Mouse (Mus musculus) myocyte (in vitro differentiated cells): Measurements from ENCODE around the gene Snrpa. TPM values are rescaled to one million over a fixed set of nuclear protein-coding genes. Genes with fewer than 3 reads are reported as not detected.

Source experiments
- H3K27me3 ChIP-seq: one replicate; pipeline ENCODE4 v1.6.1; 2011; ENCODE audit not compliant: control insufficient read depth, insufficient read depth, insufficient read length
- H3K36me3 ChIP-seq: one replicate; pipeline ENCODE4 v1.6.1; 2011; ENCODE audit not compliant: control insufficient read depth, insufficient read depth
- H3K4me2 ChIP-seq: one replicate; pipeline ENCODE4 v1.6.1; 2011; ENCODE audit warnings: low read depth, control low read depth
- H3K4me3 ChIP-seq: one replicate; pipeline ENCODE4 v1.5.1; 2011; ENCODE audit warnings: mild to moderate bottlenecking, control low read depth, moderate library complexity
- H3K79me2 ChIP-seq: one replicate; pipeline ENCODE4 v1.6.1; 2011; ENCODE audit not compliant: control insufficient read depth, insufficient read depth
- H3ac ChIP-seq: one replicate; pipeline ENCODE4 v1.6.1; 2011; ENCODE audit not compliant: control insufficient read depth, insufficient read length
- CEBPB ChIP-seq: IDR thresholded peaks from 2 replicates; pipeline ENCODE4 v1.6.1; 2011; ENCODE audit warnings: mild to moderate bottlenecking, moderate library complexity; ENCODE audit not compliant: poor library complexity, insufficient read depth, severe bottlenecking
- E2F4 ChIP-seq: IDR thresholded peaks from one replicate; pipeline ENCODE4 v1.6.1; 2011; ENCODE audit warnings: mild to moderate bottlenecking, control low read depth, moderate library complexity; ENCODE audit not compliant: insufficient read depth
- MAX ChIP-seq: IDR thresholded peaks from one replicate; pipeline ENCODE4 v1.6.1; 2011; ENCODE audit warnings: low read depth, mild to moderate bottlenecking, control low read depth
- MYOD1 ChIP-seq, 3 experiments: IDR thresholded peaks; one replicate each; pipeline ENCODE4 v1.6.1; 2011; ENCODE audit warnings: control low read depth in 2 of 3, low read depth in 2 of 3, mild to moderate bottlenecking in 2 of 3, moderate library complexity in 1 of 3; ENCODE audit not compliant: insufficient read length in 2 of 3, control insufficient read depth in 1 of 3
- MYOG ChIP-seq, 3 experiments: IDR thresholded peaks; one replicate each; pipeline ENCODE4 v1.6.1; 2011; ENCODE audit warnings: control low read depth in 2 of 3, low read depth in 2 of 3, mild to moderate bottlenecking in 2 of 3; ENCODE audit not compliant: insufficient read length in 2 of 3, control insufficient read depth in 1 of 3, insufficient read depth in 1 of 3
- POLR2A ChIP-seq: IDR thresholded peaks from one replicate; pipeline ENCODE4 v1.6.1; 2011; ENCODE audit warnings: low read depth, mild to moderate bottlenecking, control low read depth, moderate library complexity; ENCODE audit not compliant: insufficient read length
- POLR2AphosphoS2 ChIP-seq: IDR thresholded peaks from one replicate; pipeline ENCODE4 v1.6.1; 2011; ENCODE audit warnings: low read depth, control low read depth; ENCODE audit not compliant: insufficient read length
- REST ChIP-seq: IDR thresholded peaks from one replicate; pipeline ENCODE4 v1.6.1; 2011; ENCODE audit warnings: mild to moderate bottlenecking, control low read depth, moderate library complexity; ENCODE audit not compliant: insufficient read depth, insufficient read length
- SRF ChIP-seq: IDR thresholded peaks from one replicate; pipeline ENCODE4 v1.6.1; 2011; ENCODE audit warnings: low read depth; ENCODE audit not compliant: control insufficient read depth, insufficient read length
- TCF12 ChIP-seq: IDR thresholded peaks from one replicate; pipeline ENCODE4 v1.6.1; 2011; ENCODE audit warnings: mild to moderate bottlenecking, control low read depth; ENCODE audit not compliant: poor library complexity, insufficient read depth, severe bottlenecking
- TCF3 ChIP-seq: IDR thresholded peaks from one replicate; pipeline ENCODE4 v1.6.1; 2011; ENCODE audit warnings: low read depth, control low read depth; ENCODE audit not compliant: insufficient read length
- USF1 ChIP-seq: IDR thresholded peaks from one replicate; pipeline ENCODE4 v1.6.1; 2011; ENCODE audit warnings: low read depth, mild to moderate bottlenecking, control low read depth, moderate library complexity
- polyA plus RNA-seq: library from polyadenylated mRNA; unstranded; fragments of >200 nt; fragmentation: generic; extraction: Trizol; gene quantifications from one replicate; pipeline ENCODE4 v1.2.1, GENCODE M21; 2012; ENCODE audit warnings: missing spikeins

Gene Snrpa
- polyA plus RNA-seq, 1 experiment = 166 TPM

DNA sequence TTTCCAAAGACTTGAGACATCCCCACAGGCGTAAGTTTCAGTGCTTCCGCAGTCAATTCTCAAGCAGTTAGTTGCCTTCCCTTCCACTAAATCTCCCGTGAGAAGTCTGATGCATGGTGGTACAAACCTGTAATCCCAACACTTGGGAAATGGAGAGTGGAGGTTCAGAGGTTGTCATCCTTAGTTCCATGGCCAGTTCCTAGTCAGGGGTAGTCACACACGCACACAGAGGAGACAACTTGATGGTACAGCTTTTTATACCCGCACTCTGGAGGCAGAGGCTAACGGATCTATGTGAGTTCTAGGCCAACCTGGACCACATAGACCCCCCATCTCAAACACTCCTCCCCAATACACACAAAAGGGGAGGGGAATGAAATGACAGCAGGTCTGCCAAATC lies 32.8 kb upstream of the Snrpa start:
- H3K79me2 ChIP-seq = peaks cover 35% of the 10 kb centered on the region
- TF ChIP-seq POLR2A (no peak), POLR2AphosphoS2 (no peak), TCF12 (no peak), USF1 (no peak), MYOD1 (IDR thresholded peaks at IDR 0.05; ENCODE audit: control insufficient read depth in 1 of 3, insufficient read length in 2 of 3, low read depth in 2 of 3) (no peak), MAX (no peak), CEBPB (no peak), REST (no peak), TCF3 (no peak), E2F4 (no peak), MYOG (IDR thresholded peaks at IDR 0.05; ENCODE audit: control insufficient read depth in 1 of 3, insufficient read depth in 1 of 3, insufficient read length in 2 of 3, low read depth in 2 of 3) (no peak)
- H3K36me3 ChIP-seq = no peaks in the 10 kb centered on the region
- H3K4me3 ChIP-seq = peak overlapping the region; percentile 67
- H3K27me3 ChIP-seq = no peaks in the 10 kb centered on the region
- H3ac ChIP-seq = peak overlapping the region; percentile 80
- H3K4me2 ChIP-seq = peak overlapping the region; percentile 68

DNA sequence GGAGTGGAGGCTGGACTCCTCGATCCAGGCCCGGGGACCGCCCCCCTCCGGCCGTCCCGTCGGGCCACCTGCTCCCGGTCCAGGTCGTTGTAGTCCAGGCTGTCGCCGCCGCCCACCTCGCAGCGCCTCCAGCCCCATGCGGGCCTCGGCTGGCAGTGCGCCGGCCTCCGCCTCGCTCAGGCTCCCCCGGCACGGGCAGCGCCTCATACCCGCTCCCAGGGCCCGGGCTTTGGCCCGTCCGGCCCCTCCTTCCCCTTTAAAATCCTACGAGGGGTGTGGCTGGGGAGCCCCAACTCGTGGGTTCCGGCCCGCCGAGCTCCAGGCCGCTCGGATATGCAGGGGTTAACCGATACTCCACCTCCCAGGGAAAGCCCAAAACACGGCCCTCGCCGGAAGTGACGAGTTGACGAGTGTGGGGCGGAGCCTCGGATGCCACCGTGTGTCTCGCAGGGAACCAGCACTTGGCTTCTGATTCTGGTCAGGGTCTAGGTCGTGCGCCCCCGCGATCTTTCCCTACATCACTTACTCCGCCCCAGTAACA lies 32.3 kb upstream of the Snrpa start, which contains the start of gene Itpkc:
TSS of gene Itpkc (minus strand) at position 381 of the 541 bp plus-strand sequence.
- Histone ChIP-seq H3K4me3 (peak within 1 kb of the TSS; percentile 67), H3K4me2 (peak within 1 kb of the TSS; percentile 95), H3K79me2 (peaks cover 35% of the 10 kb centered on the region), H3ac (peak within 1 kb of the TSS; percentile 80), H3K27me3 (no peaks in the 10 kb centered on the region), H3K36me3 (no peaks in the 10 kb centered on the region)
- TF ChIP-seq MAX (no peak), REST (no peak), TCF3 (no peak), MYOG (IDR thresholded peaks at IDR 0.05; ENCODE audit: control insufficient read depth in 1 of 3, insufficient read depth in 1 of 3, insufficient read length in 2 of 3, low read depth in 2 of 3) (peak in 2 of 3 experiments; percentile 18 to 49), USF1 (no peak), CEBPB (no peak), E2F4 (no peak), POLR2AphosphoS2 (peak; percentile 96), SRF (no peak), POLR2A (peak; percentile 94), MYOD1 (IDR thresholded peaks at IDR 0.05; ENCODE audit: control insufficient read depth in 1 of 3, insufficient read length in 2 of 3, low read depth in 2 of 3) (peak in 1 of 3 experiments; percentile 46), TCF12 (no peak)

DNA sequence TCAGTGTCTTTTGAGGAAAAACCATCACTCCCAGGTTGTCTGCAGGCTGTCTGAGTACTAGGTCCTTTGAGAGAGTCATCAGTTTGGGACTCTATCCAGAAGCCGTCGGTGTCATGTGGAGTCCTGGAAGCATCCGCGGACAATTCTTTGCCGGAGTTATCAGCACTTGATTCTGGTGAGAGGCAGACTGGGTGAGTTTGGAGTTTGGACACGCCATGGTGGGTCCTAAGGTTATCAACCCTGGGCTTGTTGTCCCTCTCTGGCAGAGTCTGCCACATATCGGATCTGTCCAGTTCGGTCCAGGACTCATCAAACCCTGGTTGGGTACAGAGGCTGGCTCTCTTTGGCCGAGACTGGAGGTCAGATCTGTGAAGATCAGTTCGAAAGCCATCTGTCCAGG lies 31.6 kb upstream of the Snrpa start:
- H3K79me2 ChIP-seq = peaks cover 35% of the 10 kb centered on the region
- H3K36me3 ChIP-seq = no peaks in the 10 kb centered on the region
- peak overlapping the region; percentile 67 for H3K4me3 ChIP-seq
- no peaks in the 10 kb centered on the region for H3K27me3 ChIP-seq
- H3K4me2 ChIP-seq = peak overlapping the region; percentile 95
- peak overlapping the region; percentile 80 for H3ac ChIP-seq
- TF ChIP-seq USF1 = no peak
- TF ChIP-seq CEBPB = no peak
- TF ChIP-seq MYOD1 (IDR thresholded peaks at IDR 0.05; ENCODE audit: control insufficient read depth in 1 of 3, insufficient read length in 2 of 3, low read depth in 2 of 3) = no peak
- no peak for TF ChIP-seq REST
- TF ChIP-seq E2F4 = no peak
- no peak for TF ChIP-seq POLR2A
- no peak for TF ChIP-seq TCF12
- no peak for TF ChIP-seq MAX
- no peak for TF ChIP-seq MYOG (IDR thresholded peaks at IDR 0.05; ENCODE audit: control insufficient read depth in 1 of 3, insufficient read depth in 1 of 3, insufficient read length in 2 of 3, low read depth in 2 of 3)
- no peak for TF ChIP-seq TCF3
- no peak for TF ChIP-seq SRF
- TF ChIP-seq POLR2AphosphoS2 = no peak

DNA sequence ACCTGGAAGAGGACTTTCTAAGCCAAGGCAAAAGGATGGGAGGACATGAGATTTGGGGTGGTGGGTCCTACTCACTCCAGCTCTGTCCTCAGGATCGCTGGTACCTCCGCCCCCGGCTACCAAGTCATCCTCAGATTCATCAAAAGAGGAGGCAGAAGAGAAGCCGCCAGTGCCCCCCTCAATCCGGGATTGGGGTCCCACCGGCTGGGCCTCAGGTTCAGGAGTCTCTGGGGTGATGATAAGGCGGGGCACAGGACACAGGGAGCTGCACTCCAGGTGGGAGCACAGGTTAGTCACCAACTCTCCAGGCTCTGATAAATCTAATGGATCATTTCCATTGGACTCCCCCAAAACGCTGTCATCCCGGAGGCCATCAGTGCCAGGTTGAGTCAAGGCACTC lies 31.2 kb upstream of the Snrpa start:
- Histone ChIP-seq H3K79me2 (peaks cover 35% of the 10 kb centered on the region), H3ac (peak overlapping the region; percentile 80)
- TF ChIP-seq TCF12 = no peak
- no peak for TF ChIP-seq POLR2A
- no peak for TF ChIP-seq SRF
- TF ChIP-seq USF1 = no peak
- TF ChIP-seq E2F4 = no peak
- no peak for TF ChIP-seq MYOG (IDR thresholded peaks at IDR 0.05; ENCODE audit: control insufficient read depth in 1 of 3, insufficient read depth in 1 of 3, insufficient read length in 2 of 3, low read depth in 2 of 3)
- TF ChIP-seq TCF3 = no peak
- TF ChIP-seq CEBPB = no peak
- no peak for TF ChIP-seq POLR2AphosphoS2
- no peak for TF ChIP-seq REST
- TF ChIP-seq MAX = no peak
- no peak for TF ChIP-seq MYOD1 (IDR thresholded peaks at IDR 0.05; ENCODE audit: control insufficient read depth in 1 of 3, insufficient read length in 2 of 3, low read depth in 2 of 3)

More for the DNA sequence above, 31.2 kb upstream of the Snrpa start:
- Histone ChIP-seq H3K36me3 (no peaks in the 10 kb centered on the region), H3K4me3 (peak overlapping the region; percentile 67), H3K27me3 (no peaks in the 10 kb centered on the region), H3K4me2 (peak overlapping the region; percentile 95)
